Mouse (Mus musculus) olfactory bulb, adult 2 months (tissue): ENCODE measurements around the gene Dus3l.

Source experiments
- CTCF ChIP-seq: fragments of 200-500 bp; IDR thresholded peaks from 2 replicates; pipeline ENCODE4 v1.5.1; 2012; ENCODE audit warnings: low read depth, mild to moderate bottlenecking, low read length, moderate library complexity; ENCODE audit not compliant: insufficient read depth
- POLR2A ChIP-seq: fragments of 200-500 bp; IDR thresholded peaks from 2 replicates; pipeline ENCODE4 v1.6.1; 2012; ENCODE audit warnings: mild to moderate bottlenecking, low read depth, low read length, moderate library complexity; ENCODE audit not compliant: insufficient read depth

DNA sequence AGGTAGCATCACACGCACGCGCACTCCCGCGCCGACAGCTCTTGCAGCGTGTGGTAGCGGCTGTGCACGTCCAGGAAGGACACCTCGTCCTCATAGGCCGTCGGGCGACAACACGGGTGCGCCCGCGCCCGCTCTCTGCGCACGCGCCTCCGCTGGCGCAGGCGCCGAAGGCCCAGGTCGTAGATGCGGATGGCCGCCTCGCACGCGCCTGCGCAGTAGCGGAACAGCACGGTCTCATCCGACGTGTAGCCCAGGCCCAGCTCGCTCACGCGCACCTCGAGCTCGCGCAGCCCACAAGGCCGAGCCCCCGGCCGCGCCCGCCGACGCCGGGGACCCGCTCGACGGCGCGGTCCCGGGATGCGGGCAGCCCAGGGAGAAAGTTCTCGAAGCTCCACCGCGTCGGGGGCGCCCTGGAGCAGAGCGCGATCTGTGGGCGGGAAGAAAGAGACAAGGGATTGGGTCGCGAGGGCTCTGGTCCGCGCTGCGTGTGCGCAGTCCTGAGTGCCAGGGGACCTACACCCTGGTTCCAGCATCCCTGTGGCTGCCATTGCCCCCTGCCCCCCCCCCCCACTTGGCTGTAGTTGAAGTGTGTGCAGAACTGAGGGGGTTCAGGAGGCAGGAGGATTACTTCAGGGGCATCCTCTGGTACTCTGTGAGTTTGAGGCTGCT is 13.0 kb upstream of the Dus3l start:
- TF ChIP-seq CTCF, result no peak
- no peak for TF ChIP-seq POLR2A
